Mouse (Mus musculus) lung, adult 2 months (tissue): ENCODE data around the gene Abcc9. TPM values are rescaled to one million over a fixed set of nuclear protein-coding genes. Genes with fewer than 3 reads are reported as not detected.
A peak's percentile ranks its signal among the peaks of the same experiment; 100 is the strongest.
"Not testable (repeated sequence)": the region's sequence is repeated elsewhere in the genome, so short reads cannot be mapped to it uniquely, and the experiment has no call there.

ENCODE experiments used
- DNase-seq: peaks from one replicate; pipeline ENCODE4 v3.0.0; 2022
- H3K4me1 ChIP-seq: fragments of 200-500 bp; 2 replicates; pipeline ENCODE4 v1.6.1; 2011; ENCODE audit warnings: low read length; ENCODE audit not compliant: control insufficient read depth, insufficient read depth
- H3K4me3 ChIP-seq: fragments of 200-500 bp; replicated peaks from 2 replicates; pipeline ENCODE3; 2011; ENCODE audit warnings: low read depth, mild to moderate bottlenecking, control low read depth, low read length; ENCODE audit errors: extremely low read depth
- CTCF ChIP-seq: fragments of 200-500 bp; IDR thresholded peaks from 2 replicates; pipeline ENCODE4 v1.5.1; 2011; ENCODE audit warnings: mild to moderate bottlenecking, low read length, control low read depth; ENCODE audit not compliant: insufficient read depth
- POLR2A ChIP-seq: fragments of 200-500 bp; IDR thresholded peaks from 2 replicates; pipeline ENCODE4 v1.6.1; 2011; ENCODE audit warnings: low read depth, mild to moderate bottlenecking, control low read depth, low read length, borderline replicate concordance; ENCODE audit errors: extremely low read depth
- WGBS: fragments of 180-500 bp; shearing (Covaris S2); methylation state at CpG from one replicate; pipeline ENCODE4 v1.1.7; 2018; 5-methylcytosine and 5-hydroxymethylcytosine counted together
- polyA plus RNA-seq: library from polyadenylated mRNA; depleted of rRNA; stranded (reverse); fragments of >200 nt; gene quantifications from 2 replicates; pipeline ENCODE4 v1.2.3, GENCODE M21; 2012

Abcc9 gene
- polyA plus RNA-seq, 1 experiment = 4.5 TPM

- H3K4me3 ChIP-seq = no peak overlapping the region
- no peak for TF ChIP-seq POLR2A
- H3K4me1 ChIP-seq = no peaks in the 10 kb centered on the region; the same call in 1 of the 2 replicates
- 77% methylated on average over 6 of the region's 6 CpGs for WGBS
- DNase-seq = no peak
Measured at GRCm38 (mm10) chr6:142668831-142669230, 33.3 kb downstream of the Abcc9 start.

GRCm38 (mm10) chr6:142668419-142668766, 33.7 kb downstream of the Abcc9 start:
- Histone ChIP-seq H3K4me1 (no peaks in the 10 kb centered on the region; the same call in 1 of the 2 replicates), H3K4me3 (no peak overlapping the region)
- TF ChIP-seq CTCF = no peak
- no peak for TF ChIP-seq POLR2A
- WGBS = 41% methylated on average over 1 of the region's 1 CpGs
- no peak for DNase-seq

- no peaks in the 10 kb centered on the region; the same call in 1 of the 2 replicates for H3K4me1 ChIP-seq
- TF ChIP-seq CTCF (no peak), POLR2A (no peak)
- peak; percentile 15 for DNase-seq
- H3K4me3 ChIP-seq = no peak overlapping the region
- WGBS = 58% methylated on average over 7 of the region's 7 CpGs
Measured at GRCm38 (mm10) chr6:142667701-142668418, 34.3 kb downstream of the Abcc9 start.

- 94% methylated on average over 3 of the region's 3 CpGs for WGBS
- H3K4me1 ChIP-seq, H3K4me3 ChIP-seq, DNase-seq: not testable (repeated sequence)
Measured at GRCm38 (mm10) chr6:142662056-142662455, 40.1 kb downstream of the Abcc9 start.

- TF ChIP-seq POLR2A = no peak
- TF ChIP-seq CTCF = 0 out of 2 replicates have a peak, but pooled peaks have one; percentile 10
- Histone ChIP-seq H3K4me3 (no peak overlapping the region), H3K4me1 (no peaks in the 10 kb centered on the region; the same call in 1 of the 2 replicates)
- no peak for DNase-seq
- WGBS = 50% methylated on average over 5 of the region's 5 CpGs
Measured at GRCm38 (mm10) chr6:142659038-142659437, 43.1 kb downstream of the Abcc9 start.

GRCm38 (mm10) chr6:142654561-142654960, 47.6 kb downstream of the Abcc9 start:
- TF ChIP-seq POLR2A (no peak), CTCF (no peak)
- WGBS = 56% methylated on average over 5 of the region's 5 CpGs
- DNase-seq = no peak
- H3K4me3 ChIP-seq = no peak overlapping the region
- H3K4me1 ChIP-seq = no peaks in the 10 kb centered on the region

GRCm38 (mm10) chr6:142652175-142652574, 49.9 kb downstream of the Abcc9 start:
- 88% methylated on average over 1 of the region's 1 CpGs for WGBS
- Histone ChIP-seq H3K4me1 (no peaks in the 10 kb centered on the region), H3K4me3 (no peak overlapping the region)
- TF ChIP-seq POLR2A (no peak), CTCF (no peak)
- no peak for DNase-seq

GRCm38 (mm10) chr6:142649331-142649730, 52.8 kb downstream of the Abcc9 start:
- 40% methylated on average over 3 of the region's 3 CpGs for WGBS
- Histone ChIP-seq H3K4me3 (no peak overlapping the region), H3K4me1 (no peaks in the 10 kb centered on the region)
- no peak for TF ChIP-seq POLR2A
- no peak for TF ChIP-seq CTCF
- no peak for DNase-seq

GRCm38 (mm10) chr6:142645474-142645873, 56.6 kb downstream of the Abcc9 start:
- Histone ChIP-seq H3K4me1 (no peaks in the 10 kb centered on the region), H3K4me3 (no peak overlapping the region)
- no peak for TF ChIP-seq POLR2A
- TF ChIP-seq CTCF = no peak
- DNase-seq = no peak
- WGBS = 71% methylated on average over 7 of the region's 7 CpGs

- no peak for DNase-seq
- Histone ChIP-seq H3K4me1 (no peaks in the 10 kb centered on the region), H3K4me3 (no peak overlapping the region)
- WGBS = 81% methylated on average over 10 of the region's 10 CpGs
- TF ChIP-seq POLR2A = no peak
- TF ChIP-seq CTCF = no peak
Measured at GRCm38 (mm10) chr6:142639301-142639700, 62.8 kb downstream of the Abcc9 start.

GRCm38 (mm10) chr6:142635654-142636053, 66.5 kb downstream of the Abcc9 start:
- TF ChIP-seq POLR2A (no peak), CTCF (no peak)
- no peaks in the 10 kb centered on the region for H3K4me1 ChIP-seq
- WGBS = 49% methylated on average over 4 of the region's 4 CpGs
- no peak overlapping the region for H3K4me3 ChIP-seq
- no peak for DNase-seq
